ENCODE assay signal across 16 mouse cellular contexts in the genomic region with DNA sequence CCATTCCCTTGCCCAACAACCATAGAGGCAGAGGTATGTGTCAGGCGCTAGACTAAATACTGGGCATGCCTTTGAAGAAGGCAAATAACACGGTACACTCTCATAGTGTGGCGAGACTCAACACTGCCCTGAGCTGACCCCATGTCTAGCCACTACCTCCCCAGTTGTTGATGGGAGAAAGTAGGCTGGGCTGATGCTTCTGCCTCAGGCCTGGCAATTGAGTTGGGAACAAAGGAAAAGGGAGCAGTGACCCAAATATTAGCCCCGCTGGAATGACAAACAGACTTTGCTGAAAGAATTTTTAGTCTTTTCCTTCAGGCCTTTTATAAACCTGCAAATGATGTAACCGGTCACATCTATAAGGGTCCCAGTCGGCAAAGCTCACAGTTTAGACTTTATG.
"Had no signal": no experiment of that assay in that cellular context is flagged by ENCODE, and none has a peak within 500 bp of the region (broad histone marks: within the 10 kb centered on the region; RNA-seq: fewer than 3 reads in every experiment).

No protein-coding gene starts in this region.

- H3K9me3 ChIP-seq: neural tube, embryonic 12.5 days; neural tube, embryonic 13.5 days; neural tube, embryonic 15.5 days; stomach, embryonic 15.5 days had no signal

- H3K4me1 ChIP-seq: neural tube, embryonic 12.5 days; neural tube, embryonic 13.5 days; stomach, embryonic 15.5 days had no signal

- H3K4me2 ChIP-seq: neural tube, embryonic 12.5 days; neural tube, embryonic 13.5 days; neural tube, embryonic 15.5 days; stomach, embryonic 15.5 days had no signal

- H3K27me3 ChIP-seq: neural tube, embryonic 12.5 days; neural tube, embryonic 13.5 days; neural tube, embryonic 15.5 days; stomach, embryonic 15.5 days had no signal

- H3K4me3 ChIP-seq: neural tube, embryonic 12.5 days; neural tube, embryonic 13.5 days; neural tube, embryonic 15.5 days; stomach, embryonic 15.5 days had no signal

- DNase-seq: right cerebral cortex, adult 18-20 months; right cerebral cortex, postnatal 14 days; right cerebral cortex, postnatal 25 days; right cerebral cortex, postnatal 4 days; spleen, adult 18-20 months; thymus, adult 18-20 months; thymus, adult 2 months; thymus, postnatal 14 days; thymus, postnatal 25 days; thymus, postnatal 36 days; thymus, postnatal 4 days had no signal

- H3K36me3 ChIP-seq: stomach, embryonic 15.5 days had no signal

- H3K27ac ChIP-seq: neural tube, embryonic 12.5 days; neural tube, embryonic 13.5 days; neural tube, embryonic 15.5 days; stomach, embryonic 15.5 days; stomach, postnatal 0 days had no signal

- H3K9ac ChIP-seq: neural tube, embryonic 12.5 days; neural tube, embryonic 13.5 days; neural tube, embryonic 15.5 days; stomach, embryonic 15.5 days had no signal
